Mouse (Mus musculus) megakaryocyte, embryonic 14.5 days (primary cell): ENCODE results near the gene Gm12253. TPM values are rescaled to one million over a fixed set of nuclear protein-coding genes. Genes with fewer than 3 reads are reported as not detected.

Source experiments
- H3K27me3 ChIP-seq: replicated peaks from 2 replicates; pipeline ENCODE3; 2012; ENCODE audit warnings: inconsistent platforms
- H3K36me3 ChIP-seq: replicated peaks from 2 replicates; pipeline ENCODE3; 2012; ENCODE audit warnings: low read length, inconsistent platforms, mixed read lengths
- H3K4me1 ChIP-seq: 2 replicates; pipeline ENCODE4 v1.6.1; 2012; ENCODE audit warnings: inconsistent platforms
- H3K4me3 ChIP-seq: replicated peaks from 2 replicates; pipeline ENCODE3; 2012; ENCODE audit warnings: moderate library complexity, mild to moderate bottlenecking, inconsistent platforms
- H3K9me3 ChIP-seq: 2 replicates; pipeline ENCODE4 v1.6.1; 2012; ENCODE audit warnings: inconsistent platforms
- FLI1 ChIP-seq: IDR thresholded peaks from 2 replicates; pipeline ENCODE4 v1.6.1; 2012; ENCODE audit warnings: low read length, inconsistent platforms, mixed read lengths
- GATA1 ChIP-seq: IDR thresholded peaks from 3 replicates; pipeline ENCODE4 v1.6.1; 2012; ENCODE audit warnings: mixed read lengths, low read length, inconsistent platforms, borderline replicate concordance
- polyA plus RNA-seq: library from polyadenylated mRNA; stranded (reverse); fragments of >175 nt; gene quantifications from 2 replicates; pipeline ENCODE4 v1.2.3, GENCODE M21; 2012; ENCODE audit warnings: low replicate concordance; ENCODE audit not compliant: insufficient read depth

Gm12253 gene
- polyA plus RNA-seq, result not detected in 2 replicates

DNA sequence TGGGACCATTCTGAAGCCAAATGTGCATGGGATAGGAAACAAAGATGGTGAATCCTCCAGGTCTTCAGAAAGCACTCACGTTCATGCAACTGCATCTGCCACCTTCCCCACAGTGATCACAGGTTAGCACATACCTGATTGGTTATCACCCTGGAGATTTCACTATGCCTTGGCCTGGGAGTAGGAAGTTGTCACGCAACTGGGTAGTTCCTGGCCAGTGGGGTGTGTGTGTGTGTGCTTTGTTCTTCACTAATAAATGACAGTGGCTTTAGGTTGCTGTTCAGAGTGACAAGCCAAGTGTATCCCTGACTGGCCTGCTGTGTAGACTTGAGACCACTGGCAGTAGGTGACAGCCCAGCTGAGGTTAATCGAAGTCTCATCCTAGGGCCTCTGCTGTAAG, at the start of gene Gm12253:
Gene Gm12253 (plus strand): TSS at position 301 of the 400 bp plus-strand sequence.
- Histone ChIP-seq H3K4me1 (peaks cover 7% of the 10 kb centered on the region; the same call in 1 of the 2 replicates), H3K9me3 (no peaks in the 10 kb centered on the region), H3K27me3 (peaks cover 17% of the 10 kb centered on the region), H3K4me3 (no peak within 1 kb of the TSS), H3K36me3 (no peaks in the 10 kb centered on the region)
- TF ChIP-seq FLI1, result no peak
- TF ChIP-seq GATA1, result no peak

DNA sequence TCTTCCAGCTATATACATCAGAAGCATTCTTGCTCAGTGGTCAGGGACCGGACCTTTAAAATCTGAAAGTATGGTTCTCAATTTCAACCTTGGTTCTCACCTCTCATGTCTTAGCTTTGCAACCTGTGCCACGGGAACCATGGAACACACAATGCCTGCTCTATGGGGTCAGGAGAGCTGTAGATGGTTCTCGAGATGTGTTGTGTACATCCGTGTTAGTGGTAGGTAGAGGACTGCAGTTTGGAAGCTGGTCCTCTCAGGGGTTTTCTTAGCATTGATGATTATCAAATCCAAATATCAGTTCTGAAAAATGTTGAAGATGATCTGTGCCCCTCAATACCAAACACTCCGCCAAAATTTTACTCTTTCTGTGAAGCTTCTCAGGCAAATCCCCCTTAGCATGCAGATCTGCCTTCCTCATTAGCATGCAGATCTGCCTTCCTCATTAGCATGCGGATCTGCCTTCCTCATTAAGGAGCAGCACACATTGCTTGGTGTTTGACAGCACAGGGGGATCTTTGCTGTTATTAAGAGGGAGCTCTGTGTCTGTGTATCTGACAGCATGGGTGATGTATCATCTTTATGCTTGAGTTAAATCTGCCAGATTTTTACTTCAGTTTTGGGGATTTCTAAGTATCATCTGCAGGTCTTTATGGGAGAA, 32.2 kb upstream of the Gm12253 start:
- H3K36me3 ChIP-seq, result no peaks in the 10 kb centered on the region
- 0 out of 2 replicates have a peak, but pooled peaks cover 3% of the 10 kb centered on the region for H3K4me1 ChIP-seq
- peaks cover 4% of the 10 kb centered on the region for H3K27me3 ChIP-seq
- no peak overlapping the region for H3K4me3 ChIP-seq
- no peaks in the 10 kb centered on the region for H3K9me3 ChIP-seq
- TF ChIP-seq FLI1, result no peak
- TF ChIP-seq GATA1, result no peak

DNA sequence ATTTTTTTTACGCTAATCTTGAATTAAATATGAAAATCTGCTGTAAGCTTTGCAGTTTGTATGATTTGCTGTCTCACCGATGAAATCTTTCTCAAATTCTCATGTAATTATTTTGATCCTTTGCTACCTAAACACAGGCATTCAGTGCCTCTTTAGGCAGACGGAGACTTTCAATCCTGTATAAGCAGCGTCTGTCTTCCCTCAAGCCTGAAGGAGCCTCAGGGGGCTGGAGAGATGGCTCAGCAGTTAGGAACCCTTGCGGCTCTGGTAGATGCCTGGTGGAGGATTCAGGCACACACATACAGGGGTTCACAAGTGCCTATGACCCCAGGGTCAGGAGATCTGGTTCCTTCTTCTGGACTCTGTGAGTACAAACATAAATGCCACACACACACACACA, 31.7 kb upstream of the Gm12253 start:
- Histone ChIP-seq H3K4me3 (no peak overlapping the region), H3K4me1 (0 out of 2 replicates have a peak, but pooled peaks cover 3% of the 10 kb centered on the region), H3K36me3 (no peaks in the 10 kb centered on the region), H3K9me3 (no peaks in the 10 kb centered on the region), H3K27me3 (peaks cover 4% of the 10 kb centered on the region)
- TF ChIP-seq FLI1 (no peak), GATA1 (no peak)

DNA sequence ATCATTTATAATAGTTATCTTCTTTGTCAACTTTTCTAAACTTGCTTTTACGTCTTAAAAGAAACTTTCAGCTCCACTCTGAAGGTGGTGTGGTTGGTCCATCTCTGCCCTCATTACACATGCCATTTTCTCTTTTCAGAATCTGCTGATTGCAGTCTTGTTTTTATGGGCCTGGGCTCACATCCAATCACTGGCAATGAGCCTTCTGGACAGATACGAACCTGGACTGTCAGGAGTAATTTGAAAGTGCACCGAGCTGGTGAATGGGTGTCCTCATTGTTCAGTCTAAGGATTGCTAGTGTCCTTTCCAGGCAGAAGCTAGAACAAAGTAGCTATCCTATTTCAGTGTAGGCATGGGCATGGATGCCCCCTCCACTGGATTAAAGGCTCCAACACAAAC, 24.3 kb upstream of the Gm12253 start:
- Histone ChIP-seq H3K4me1 (no peaks in the 10 kb centered on the region), H3K36me3 (no peaks in the 10 kb centered on the region), H3K27me3 (peaks cover 2% of the 10 kb centered on the region), H3K9me3 (peaks cover under 1% of the 10 kb centered on the region), H3K4me3 (no peak overlapping the region)
- TF ChIP-seq GATA1 (no peak), FLI1 (no peak)

DNA sequence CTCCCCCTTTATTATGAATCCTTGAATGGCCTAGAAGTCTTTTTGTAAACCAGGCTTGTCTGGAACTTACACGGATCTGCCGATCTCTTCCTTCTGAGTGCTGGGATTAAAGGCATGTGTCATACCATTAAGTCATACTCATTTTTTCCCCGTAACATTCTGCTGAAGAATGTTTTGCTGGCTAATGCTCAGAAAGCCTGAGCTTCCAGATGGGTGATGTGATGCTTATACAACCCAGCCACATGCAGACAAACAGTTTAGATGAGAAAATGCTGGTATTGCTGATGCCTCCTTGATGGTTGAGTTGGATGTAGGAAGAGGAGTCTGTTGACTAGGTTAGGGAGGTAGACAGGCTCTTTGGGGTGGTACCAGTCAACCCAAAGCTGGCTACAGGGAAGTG, 14.0 kb upstream of the Gm12253 start:
- H3K4me3 ChIP-seq, result no peak overlapping the region
- TF ChIP-seq GATA1 (no peak), FLI1 (no peak)
- H3K9me3 ChIP-seq, result peaks cover 2% of the 10 kb centered on the region
- H3K4me1 ChIP-seq, result peaks cover 3% of the 10 kb centered on the region; the same call in 1 of the 2 replicates
- no peaks in the 10 kb centered on the region for H3K36me3 ChIP-seq
- H3K27me3 ChIP-seq, result peaks cover 10% of the 10 kb centered on the region

DNA sequence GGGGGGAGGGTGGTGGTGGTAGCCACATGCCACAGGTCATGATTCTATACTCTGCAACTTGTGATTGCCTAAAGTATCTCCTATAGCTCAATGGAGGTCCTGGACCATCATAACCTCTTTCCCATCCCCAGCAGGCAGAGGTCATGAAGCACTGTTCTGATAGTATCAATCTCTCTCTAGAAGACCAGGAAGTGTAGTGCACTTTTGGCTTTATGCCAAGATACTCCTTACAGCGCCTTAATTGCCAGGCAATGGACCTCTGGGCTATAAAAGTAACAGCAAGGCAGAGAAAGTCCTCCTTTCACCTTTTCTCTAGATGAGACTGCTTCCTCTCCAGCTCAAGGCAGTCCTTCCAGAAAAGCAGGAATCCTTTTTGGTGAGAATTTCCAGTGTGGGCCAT, 11.5 kb upstream of the Gm12253 start, which contains the start of gene 1810065E05Rik:
Gene 1810065E05Rik (plus strand): TSS at position 297 of the 400 bp plus-strand sequence.
- TF ChIP-seq FLI1, result no peak
- no peak for TF ChIP-seq GATA1
- no peaks in the 10 kb centered on the region for H3K36me3 ChIP-seq
- peaks cover 14% of the 10 kb centered on the region for H3K27me3 ChIP-seq
- H3K4me1 ChIP-seq, result peaks cover 2% of the 10 kb centered on the region
- H3K4me3 ChIP-seq, result no peak within 1 kb of the TSS
- H3K9me3 ChIP-seq, result no peaks in the 10 kb centered on the region

DNA sequence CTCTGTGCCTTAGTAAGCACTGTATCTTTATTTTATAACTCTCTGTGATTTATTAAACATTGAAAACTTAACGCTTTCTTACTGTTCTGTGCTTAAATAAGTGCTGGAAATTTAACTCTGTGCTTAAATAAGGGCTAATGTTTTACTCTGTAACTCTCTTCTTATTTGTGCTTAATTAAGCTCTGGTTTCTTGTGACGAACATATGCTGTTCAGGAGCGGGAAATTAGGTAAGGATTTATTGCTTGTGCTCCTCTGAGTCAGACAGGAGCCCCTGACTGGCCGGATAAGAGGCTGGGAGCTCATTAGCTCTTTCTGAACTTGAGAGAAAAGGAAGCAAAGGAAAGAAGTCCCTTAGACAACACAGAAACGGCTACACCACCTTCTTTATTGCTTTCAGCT, 5.5 kb downstream of the Gm12253 start:
- H3K4me3 ChIP-seq, result no peak overlapping the region
- TF ChIP-seq FLI1 (no peak), GATA1 (no peak)
- peaks cover 16% of the 10 kb centered on the region for H3K27me3 ChIP-seq
- H3K9me3 ChIP-seq, result no peaks in the 10 kb centered on the region
- H3K36me3 ChIP-seq, result no peaks in the 10 kb centered on the region
- H3K4me1 ChIP-seq, result peaks cover 7% of the 10 kb centered on the region; the same call in 1 of the 2 replicates

DNA sequence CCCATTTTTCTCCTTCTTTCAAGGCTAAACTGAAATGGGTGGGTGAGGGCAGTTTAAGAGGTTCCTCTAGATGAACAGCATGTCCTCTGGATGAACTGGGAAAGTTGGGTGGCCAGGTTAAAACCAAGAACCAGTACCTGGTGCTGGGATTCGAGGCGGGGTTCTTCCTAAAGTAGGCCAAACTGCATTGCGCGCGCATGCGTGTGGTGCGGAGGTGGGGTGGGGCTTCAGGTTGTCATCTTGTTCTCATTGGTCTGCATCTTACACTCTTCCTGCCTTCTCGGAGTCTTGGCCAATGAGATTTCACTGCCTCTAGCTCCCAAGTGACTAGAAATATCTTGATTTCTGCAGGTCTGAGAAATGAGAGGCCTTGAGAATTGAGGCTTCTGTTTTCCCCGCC, 20.4 kb downstream of the Gm12253 start, which contains the start of gene Lypd9:
Gene Lypd9 (minus strand): TSS at position 165 of the 400 bp plus-strand sequence.
- H3K4me3 ChIP-seq, result no peak within 1 kb of the TSS
- no peaks in the 10 kb centered on the region for H3K36me3 ChIP-seq
- no peaks in the 10 kb centered on the region for H3K4me1 ChIP-seq
- peaks cover 7% of the 10 kb centered on the region for H3K9me3 ChIP-seq
- peaks cover 7% of the 10 kb centered on the region for H3K27me3 ChIP-seq
- TF ChIP-seq FLI1, result no peak
- no peak for TF ChIP-seq GATA1

DNA sequence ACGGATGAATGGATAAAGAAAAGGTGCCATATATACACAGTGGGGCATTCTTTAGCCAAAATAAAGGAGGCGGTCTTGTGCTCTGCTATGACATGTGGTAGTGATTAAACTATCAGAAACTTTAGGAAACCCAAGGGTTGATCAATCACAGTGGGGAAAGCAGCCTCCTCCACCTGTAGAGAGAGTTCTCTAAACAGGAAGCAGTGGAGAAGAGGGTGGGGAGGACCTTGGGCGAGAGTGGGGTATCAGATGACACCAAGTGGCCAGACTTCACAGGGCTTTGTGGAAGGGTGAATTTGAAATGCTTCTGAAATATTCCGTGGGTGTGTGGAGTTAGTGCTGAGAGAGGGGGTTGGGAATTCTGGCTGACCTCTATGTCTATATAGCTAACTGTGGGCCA, 21.2 kb downstream of the Gm12253 start:
- TF ChIP-seq FLI1, result no peak
- no peak for TF ChIP-seq GATA1
- no peaks in the 10 kb centered on the region for H3K4me1 ChIP-seq
- no peak overlapping the region for H3K4me3 ChIP-seq
- no peaks in the 10 kb centered on the region; the same call in 1 of the 2 replicates for H3K9me3 ChIP-seq
- H3K27me3 ChIP-seq, result peaks cover 7% of the 10 kb centered on the region
- no peaks in the 10 kb centered on the region for H3K36me3 ChIP-seq

DNA sequence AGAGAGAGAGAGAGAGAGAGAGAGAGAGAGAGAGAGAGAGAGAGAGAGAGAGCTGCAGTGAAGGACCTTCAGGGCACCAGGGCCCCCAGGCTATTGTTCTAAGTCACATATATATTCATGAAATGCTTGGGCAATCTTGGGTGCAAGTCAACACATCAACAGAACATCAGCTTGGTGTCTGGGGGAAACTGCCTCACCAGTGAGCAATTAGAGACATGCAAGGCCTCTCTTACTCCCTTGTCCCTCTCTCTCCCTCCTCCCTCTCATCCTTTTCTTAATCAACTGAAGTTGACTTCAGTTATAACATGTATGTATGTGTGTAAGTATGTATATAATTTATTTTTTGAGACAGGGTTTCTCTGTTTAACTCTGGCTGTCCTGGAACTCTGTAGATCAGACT, 29.8 kb downstream of the Gm12253 start, which contains the start of gene Olfr30:
Gene Olfr30 (minus strand): TSS at position 101 of the 400 bp plus-strand sequence.
- H3K9me3 ChIP-seq, result no peaks in the 10 kb centered on the region
- no peaks in the 10 kb centered on the region for H3K36me3 ChIP-seq
- no peaks in the 10 kb centered on the region for H3K4me1 ChIP-seq
- TF ChIP-seq GATA1, result no peak
- no peak for TF ChIP-seq FLI1
- H3K4me3 ChIP-seq, result no peak within 1 kb of the TSS
- H3K27me3 ChIP-seq, result peaks cover 10% of the 10 kb centered on the region

Other genes starting within 250 kb of the Gm12253 start
- gene Igtp, start 233.0 kb upstream of the Gm12253 start, polyA plus RNA-seq, result 15.1 and 23.5 TPM in 2 replicates
- 0.48 and 2.1 TPM in 2 replicates for gene Irgm2, start 232.9 kb upstream of the Gm12253 start, polyA plus RNA-seq
- 0.19 TPM in 1 of 2 replicates, not detected in the other for gene 4930438A08Rik, start 157.8 kb upstream of the Gm12253 start, polyA plus RNA-seq
- gene Zfp692, start 125.5 kb upstream of the Gm12253 start, polyA plus RNA-seq, result 7.7 and 14.6 TPM in 2 replicates
- gene Zfp672, start 102.2 kb upstream of the Gm12253 start, polyA plus RNA-seq, result 11.6 and 18.5 TPM in 2 replicates
- gene Sh3bp5l, start 101.8 kb upstream of the Gm12253 start, polyA plus RNA-seq, result 2.9 and 15.9 TPM in 2 replicates
- not detected in 2 replicates for gene Lypd8, start 53.5 kb upstream of the Gm12253 start, polyA plus RNA-seq
- gene 1810065E05Rik, start 11.4 kb upstream of the Gm12253 start, polyA plus RNA-seq, result not detected in 2 replicates
- not detected in 2 replicates for gene Lypd9, start 20.4 kb downstream of the Gm12253 start, polyA plus RNA-seq
- not detected in 2 replicates for gene Olfr30, start 29.7 kb downstream of the Gm12253 start, polyA plus RNA-seq
- gene Olfr332, start 60.0 kb downstream of the Gm12253 start, polyA plus RNA-seq, result not detected in 2 replicates
- not detected in 2 replicates for gene Olfr331, start 70.0 kb downstream of the Gm12253 start, polyA plus RNA-seq
- not detected in 2 replicates for gene Olfr330, start 102.3 kb downstream of the Gm12253 start, polyA plus RNA-seq
- gene Olfr329-ps, start 113.9 kb downstream of the Gm12253 start, polyA plus RNA-seq, result not detected in 2 replicates
- 0.44 TPM in 1 of 2 replicates, not detected in the other for gene Olfr328, start 123.1 kb downstream of the Gm12253 start, polyA plus RNA-seq
- gene Olfr224, start 138.0 kb downstream of the Gm12253 start, polyA plus RNA-seq, result not detected in 2 replicates
- not detected in 2 replicates for gene Olfr325, start 145.2 kb downstream of the Gm12253 start, polyA plus RNA-seq
- gene Olfr324, start 162.6 kb downstream of the Gm12253 start, polyA plus RNA-seq, result not detected in 2 replicates
- gene 2210407C18Rik, start 183.5 kb downstream of the Gm12253 start, polyA plus RNA-seq, result not detected in 2 replicates
- gene Olfr323, start 197.9 kb downstream of the Gm12253 start, polyA plus RNA-seq, result not detected in 2 replicates
- gene Trim58, start 207.9 kb downstream of the Gm12253 start, polyA plus RNA-seq, result 7.9 and 18.0 TPM in 2 replicates
- gene Olfr322, start 226.2 kb downstream of the Gm12253 start, polyA plus RNA-seq, result not detected in 2 replicates
- not detected in 2 replicates for gene Olfr320, start 248.5 kb downstream of the Gm12253 start, polyA plus RNA-seq